Comparison of ENCODE assay signal across 10 mouse cellular contexts in the genomic region with DNA sequence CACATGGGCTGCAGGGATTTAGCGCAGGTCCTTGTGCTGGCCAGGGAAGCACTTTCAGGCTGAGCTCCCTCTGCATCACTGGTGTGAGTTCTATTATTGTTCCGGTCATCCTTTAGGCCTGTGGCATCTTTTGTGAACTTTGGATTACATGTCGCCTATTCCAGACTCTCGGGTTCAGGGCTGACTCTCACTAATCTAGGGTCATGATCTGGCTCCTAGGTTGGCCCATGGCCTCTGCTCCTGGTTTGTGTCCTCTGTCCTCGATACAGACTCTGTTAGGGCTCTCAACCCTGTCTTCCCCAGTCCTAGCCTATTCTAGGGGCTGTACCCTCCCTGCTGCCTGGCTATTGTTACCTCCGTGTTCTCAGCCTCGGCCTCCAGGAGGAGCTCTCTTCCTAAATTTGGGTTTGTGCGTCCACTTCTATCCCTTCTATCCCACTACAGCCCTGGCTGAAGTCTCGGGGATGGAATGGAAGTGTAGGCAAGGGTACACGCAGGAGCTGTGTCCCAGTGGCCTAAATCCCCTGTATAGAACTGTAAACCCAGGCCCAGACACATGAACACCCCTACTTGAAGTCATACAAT. TPM values are rescaled to one million over a fixed set of nuclear protein-coding genes. Genes with fewer than 3 reads are reported as not detected.
DNase-seq lines count a peak whose midpoint lies in the region; ATAC-seq and TF ChIP-seq lines count a peak whose summit lies in the region.
"Had no signal": no experiment of that assay in that cellular context is flagged by ENCODE, and none has a peak within 500 bp of the region (broad histone marks: within the 10 kb centered on the region; RNA-seq: fewer than 3 reads in every experiment).

No protein-coding gene starts in this region.

- in situ Hi-C loops in CH12.LX (cut with MboI; ENCODE audit: low pct_ligation_motif_present, low pct_unique_long_range_greater_than_20kb, low sequenced_read_pairs) = no loop called here

- H3K4me3 ChIP-seq in kidney, embryonic 15.5 days (replicated peaks) = no peak overlapping the region
- no peak overlapping the region for H3K4me3 ChIP-seq in CH12.LX (replicated peaks in 1 of 3; ENCODE audit: low read depth in 2 of 3, low read length in 2 of 3, poor library complexity in 1 of 3)
- H3K4me3 ChIP-seq: myocyte had no signal

- no peak overlapping the region for H3K4me2 ChIP-seq in kidney, embryonic 15.5 days
- H3K4me2 ChIP-seq in CH12.LX (ENCODE audit: insufficient read depth, low read depth, poor library complexity, severe bottlenecking) = no peak overlapping the region

- TF ChIP-seq POLR2A in CH12.LX (IDR thresholded peaks at IDR 0.05; ENCODE audit: low read depth, low read length) = no peak

- H3K79me2 ChIP-seq in CH12.LX (replicated peaks; ENCODE audit: control insufficient read depth, extremely low read depth, insufficient read depth, poor library complexity, severe bottlenecking) = no peaks in the 10 kb centered on the region

- ATAC-seq in kidney, embryonic 15.5 days (replicated peaks; ENCODE audit: low FRiP score) = no peak

- DNase-seq in cerebellum, postnatal 10 days = peak; percentile 69
- no peak for DNase-seq in cerebellum, adult 11 months
- peak; percentile 55 to 58 for DNase-seq in kidney, postnatal 4 days
- DNase-seq in CH12.LX (ENCODE audit: extremely low read depth) = peak; percentile 15
- DNase-seq in embryo, embryonic 9.5 days (ENCODE audit: extremely low spot score) = peak; percentile 17
- no peak for DNase-seq in layer of hippocampus, adult 18-20 months (ENCODE audit: low spot score in 2 of 2)
- no peak for DNase-seq in neural tube, embryonic 10.5 days (ENCODE audit: extremely low spot score, low spot score)
- DNase-seq: cerebellum, adult 11-12 months had no signal

- TF ChIP-seq RAD21 in CH12.LX (IDR thresholded peaks at IDR 0.05; ENCODE audit: low read depth, low read length) = peak; percentile 46

- TF ChIP-seq EP300 in CH12.LX (IDR thresholded peaks at IDR 0.05; ENCODE audit: low read length) = no peak

- no peaks in the 10 kb centered on the region for H3K27me3 ChIP-seq in kidney, embryonic 15.5 days
- no peaks in the 10 kb centered on the region for H3K27me3 ChIP-seq in CH12.LX (replicated peaks)

- dilution Hi-C loops in CH12.LX (cut with MboI; ENCODE audit: extremely low pct_ligation_motif_present, extremely low pct_unique_long_range_greater_than_20kb, low sequenced_read_pairs) = no loop called here

- peaks cover 36% of the 10 kb centered on the region for H3K36me3 ChIP-seq in kidney, embryonic 15.5 days
- H3K36me3 ChIP-seq in CH12.LX (replicated peaks in 1 of 2; ENCODE audit: control insufficient read depth in 1 of 2, insufficient read depth in 1 of 2, low read length in 1 of 2) = peaks cover 0 to 3% of the 10 kb centered on the region in 2 experiments

- H3K9ac ChIP-seq in kidney, embryonic 15.5 days = no peak overlapping the region
- H3K9ac ChIP-seq in CH12.LX (ENCODE audit: insufficient read depth, low read depth) = no peak overlapping the region

- 60% methylated on average over 10 of the region's 10 CpGs for WGBS in kidney, embryonic 15.5 days

- peak in 1 of 2 experiments; percentile 55; a peak in 2 of 4 replicates for TF ChIP-seq CTCF in CH12.LX (conservative IDR thresholded peaks at IDR 0.05 in 1 of 2, IDR thresholded peaks at IDR 0.05 in 1 of 2; ENCODE audit: low read depth in 2 of 2, low read length in 2 of 2)

- H3K27ac ChIP-seq in kidney, embryonic 15.5 days = no peak overlapping the region
- no peak overlapping the region for H3K27ac ChIP-seq in CH12.LX (ENCODE audit: insufficient read depth, low read depth)

- no peaks in the 10 kb centered on the region for H3K4me1 ChIP-seq in kidney, embryonic 15.5 days
- H3K4me1 ChIP-seq in CH12.LX (ENCODE audit: control insufficient read depth in 1 of 2, insufficient read depth in 2 of 2) = peaks cover 9 to 26% of the 10 kb centered on the region in 2 experiments

- H3K9me3 ChIP-seq in kidney, embryonic 15.5 days (replicated peaks) = no peaks in the 10 kb centered on the region
- no peaks in the 10 kb centered on the region for H3K9me3 ChIP-seq in CH12.LX (replicated peaks; ENCODE audit: low read length)

TF ChIP-seq in CH12.LX, 34 proteins besides CTCF, POLR2A, EP300 and RAD21:
- TF ChIP-seq SMC3 (IDR thresholded peaks at IDR 0.05; ENCODE audit: low read depth, low read length) = peak; percentile 36; the same call in 1 of the 2 replicates
- TF ChIP-seq ETS1 (conservative IDR thresholded peaks at IDR 0.05; ENCODE audit: low read depth, low read length) = no peak

RNA-seq across cellular contexts. Expression of gene Atp1a3, which starts 20.2 kb away (rescaled TPM):
- 0.68 and 2.1 TPM in 2 replicates for polyA plus RNA-seq in kidney, embryonic 15.5 days (2015; fragmentation: Nextera tagmentation; extraction: Ambion mirVana)
- total RNA-seq in CH12.LX (2012; rRNA removed) = 0.08 and 0.17 TPM in 2 replicates
- total RNA-seq in CH12.LX (2014; rRNA removed) = not detected in 2 replicates
- 0.15 and 0.24 TPM in 2 replicates for polyA plus RNA-seq in CH12.LX (2012; ENCODE audit: insufficient read length, low read depth)
- 1,000 to 10,000 TPM; 2,544 to 2,610 TPM for total RNA-seq in layer of hippocampus, adult 18-20 months (2021)

RNA-seq across cellular contexts. Expression of gene Grik5, which starts 46.2 kb away (rescaled TPM):
- polyA plus RNA-seq in kidney, embryonic 15.5 days (2015; fragmentation: Nextera tagmentation; extraction: Ambion mirVana) = 5.1 and 7.0 TPM in 2 replicates
- total RNA-seq in CH12.LX (2012; rRNA removed) (0.88 and 2.1 TPM in 2 replicates), CH12.LX (2014; rRNA removed) (0.80 and 1.0 TPM in 2 replicates)
- polyA plus RNA-seq in CH12.LX (2012; ENCODE audit: insufficient read length, low read depth) = 1.5 and 2.0 TPM in 2 replicates
- 100 to 1,000 TPM; 213 to 225 TPM for total RNA-seq in layer of hippocampus, adult 18-20 months (2021)

RNA-seq across cellular contexts. Expression of gene Zfp574, which starts 46.4 kb away (rescaled TPM):
- 33.9 and 37.1 TPM in 2 replicates for polyA plus RNA-seq in kidney, embryonic 15.5 days (2015; fragmentation: Nextera tagmentation; extraction: Ambion mirVana)
- total RNA-seq in CH12.LX (2012; rRNA removed) (11.2 and 11.8 TPM in 2 replicates), CH12.LX (2014; rRNA removed) (2.8 and 3.4 TPM in 2 replicates)
- polyA plus RNA-seq in CH12.LX (2012; ENCODE audit: insufficient read length, low read depth) = 11.9 and 13.3 TPM in 2 replicates
- total RNA-seq in layer of hippocampus, adult 18-20 months (2021) = 10 to 100 TPM; 30.9 to 33.2 TPM

RNA-seq across cellular contexts. Expression of gene Rabac1, which starts 53.4 kb away (rescaled TPM):
- polyA plus RNA-seq in kidney, embryonic 15.5 days (2015; fragmentation: Nextera tagmentation; extraction: Ambion mirVana) = 143 and 153 TPM in 2 replicates
- total RNA-seq in CH12.LX (2012; rRNA removed) = 89.0 and 135 TPM in 2 replicates
- total RNA-seq in CH12.LX (2014; rRNA removed) = 64.4 and 70.5 TPM in 2 replicates
- 37.3 and 44.6 TPM in 2 replicates for polyA plus RNA-seq in CH12.LX (2012; ENCODE audit: insufficient read length, low read depth)
- total RNA-seq in layer of hippocampus, adult 18-20 months (2021) = 100 to 1,000 TPM; 318 to 321 TPM

Comparison
In these comparisons a context has a peak if more than half of its experiments do, and no peak if none do; other contexts are left out.
1. DNase-seq: peak in cerebellum, postnatal 10 days (2 of 2), kidney, postnatal 4 days (2 of 2), CH12.LX (single experiment) and embryo, embryonic 9.5 days (single experiment); none in cerebellum, adult 11 months (single experiment), layer of hippocampus, adult 18-20 months (0 of 2) and neural tube, embryonic 10.5 days (single experiment).
2. RNA of gene Atp1a3, which starts 20.2 kb away (total RNA-seq): 2,544 to 2,610 TPM in layer of hippocampus, adult 18-20 months; 0.08 to 0.17 TPM in CH12.LX; every median in the first group is over 1,000 times any median in the second.
3. RNA of gene Grik5, which starts 46.2 kb away (total RNA-seq): 213 to 225 TPM in layer of hippocampus, adult 18-20 months; 0.80 to 2.1 TPM in CH12.LX; every median in the first group is over 10 times any median in the second.